Mouse (Mus musculus) cerebellum, adult 2 months (tissue): Measurements from ENCODE around the gene Rnd1.

ENCODE experiments used
- CTCF ChIP-seq: fragments of 200-500 bp; IDR thresholded peaks from 2 replicates; pipeline ENCODE4 v1.5.1; 2011; ENCODE audit warnings: low read depth, mild to moderate bottlenecking, control low read depth, low read length, moderate library complexity, borderline replicate concordance; ENCODE audit not compliant: insufficient read depth
- POLR2A ChIP-seq: fragments of 200-500 bp; IDR thresholded peaks from 2 replicates; pipeline ENCODE4 v1.6.1; 2011; ENCODE audit warnings: low read length, control low read depth, borderline replicate concordance; ENCODE audit not compliant: insufficient read depth

DNA sequence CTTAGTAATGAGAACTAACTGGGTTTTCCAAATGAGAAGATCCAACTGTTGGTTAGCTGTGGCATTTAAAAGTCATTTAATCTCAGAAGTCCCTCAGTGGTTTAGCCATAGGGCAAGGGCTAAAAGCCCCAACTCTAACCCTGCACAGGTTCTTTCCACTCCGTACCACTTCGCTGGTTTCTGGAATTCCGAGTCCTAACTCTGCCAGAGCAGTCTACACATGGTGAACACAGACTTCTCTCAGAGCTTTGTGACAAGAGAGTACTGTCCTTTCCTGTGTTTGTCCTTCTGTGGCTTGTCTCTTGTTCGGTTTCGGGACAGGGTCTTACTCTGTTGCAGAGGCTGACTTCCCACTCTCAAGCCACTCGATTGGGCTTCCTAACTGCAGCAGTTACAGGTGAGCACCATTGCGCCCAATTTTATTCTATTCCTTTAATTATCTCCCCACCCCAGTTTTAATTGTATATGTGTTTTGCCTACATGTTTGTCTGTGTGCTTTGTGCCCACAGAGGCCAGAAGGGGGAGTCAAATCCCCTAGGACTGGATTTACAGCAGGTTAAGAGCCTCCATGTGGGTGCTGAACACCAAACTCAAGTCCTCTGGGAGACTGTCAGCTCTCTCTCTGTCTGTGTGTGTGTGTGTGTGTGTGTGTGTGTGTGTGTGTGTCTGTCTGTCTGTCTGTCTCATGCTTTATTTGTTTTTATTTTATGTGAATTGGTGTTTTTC lies 50.6 kb downstream of the Rnd1 start:
- TF ChIP-seq CTCF: no peak
- no peak for TF ChIP-seq POLR2A
